Mouse (Mus musculus): ENCODE measurements around the gene Nphs1. TPM values are rescaled to one million over a fixed set of nuclear protein-coding genes. Genes with fewer than 3 reads are reported as not detected.

Gene Nphs1
- polyA plus RNA-seq, 1 experiment from 2014 or later = 0.37 TPM

DNA sequence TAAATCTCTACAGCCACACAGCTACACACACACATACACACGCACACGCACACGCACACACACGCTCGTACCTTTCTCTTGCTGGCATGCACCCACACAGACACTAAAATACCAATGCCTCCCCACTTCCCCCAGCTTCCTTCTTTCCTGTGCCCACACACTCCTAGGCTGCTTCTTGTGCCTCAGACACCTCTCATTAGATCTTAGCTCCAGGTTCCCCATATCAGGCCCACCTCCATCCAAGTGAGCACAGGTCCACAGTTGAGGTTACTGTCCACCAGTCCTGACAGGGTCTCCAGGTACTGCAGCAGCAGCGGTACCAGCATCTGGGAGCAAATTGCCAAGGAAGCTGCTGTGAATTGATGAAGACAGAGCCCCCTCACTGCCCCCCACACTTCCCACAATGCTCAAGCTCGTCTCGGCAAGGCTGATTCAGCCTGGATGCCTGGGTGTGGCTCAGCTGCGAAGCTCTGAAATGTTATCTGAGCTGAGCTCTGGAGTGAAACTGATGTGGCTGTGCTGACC lies 73.2 kb downstream of the Nphs1 start:
- ATAC-seq (replicated peaks; ENCODE audit: insufficient number of reproducible peaks, low FRiP score, low TSS enrichment) = no peak
- 0 out of 2 replicates have a peak overlapping the region, but pooled peaks have one; percentile 28 for H3K9ac ChIP-seq (ENCODE audit: low read depth, low read length)
- 69% methylated on average over 9 of the region's 9 CpGs for WGBS (ENCODE audit: insufficient replicate concordance)
- no peaks in the 10 kb centered on the region for H3K9me3 ChIP-seq (replicated peaks; ENCODE audit: control insufficient read depth, low read length)
- H3K27me3 ChIP-seq (ENCODE audit: control insufficient read depth, insufficient read depth, low read length) = peaks cover 10% of the 10 kb centered on the region; the same call in 1 of the 2 replicates
- H3K4me3 ChIP-seq (ENCODE audit: low read depth, low read length) = no peak overlapping the region
- no peak overlapping the region for H3K27ac ChIP-seq (ENCODE audit: low read depth, low read length)
- no peak overlapping the region for H3K4me2 ChIP-seq
- H3K36me3 ChIP-seq (ENCODE audit: control insufficient read depth, insufficient read depth, low read length) = peaks cover 13% of the 10 kb centered on the region
- H3K4me1 ChIP-seq (ENCODE audit: control insufficient read depth, insufficient read depth, low read length) = peaks cover 21% of the 10 kb centered on the region

DNA sequence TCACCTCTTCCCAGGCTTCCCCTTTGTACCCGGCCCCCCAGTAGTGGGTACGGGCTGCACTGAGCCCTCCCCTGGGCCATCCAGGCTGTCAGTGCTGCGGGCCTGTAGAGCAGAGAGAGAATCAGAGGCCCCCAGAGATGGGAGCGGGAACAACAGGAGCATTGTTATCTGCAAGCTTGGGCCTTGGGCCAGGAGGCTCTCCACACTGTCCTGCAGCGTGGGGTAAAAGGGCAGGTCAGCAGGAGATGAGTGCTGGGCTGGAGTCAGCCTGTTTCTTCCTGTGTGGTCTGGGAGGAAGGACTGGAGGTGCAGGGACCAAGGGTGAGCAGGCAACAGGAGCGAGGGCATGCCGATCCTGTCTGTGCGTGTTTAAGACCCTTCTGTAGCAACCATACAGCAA lies 74.8 kb downstream of the Nphs1 start:
- no peak for ATAC-seq (replicated peaks; ENCODE audit: insufficient number of reproducible peaks, low FRiP score, low TSS enrichment)
- Histone ChIP-seq H3K27me3 (ENCODE audit: control insufficient read depth, insufficient read depth, low read length) (peaks cover 10% of the 10 kb centered on the region; the same call in 1 of the 2 replicates), H3K27ac (ENCODE audit: low read depth, low read length) (no peak overlapping the region), H3K4me2 (peak overlapping the region; percentile 14; the same call in 1 of the 2 replicates), H3K36me3 (ENCODE audit: control insufficient read depth, insufficient read depth, low read length) (peaks cover 11% of the 10 kb centered on the region), H3K9me3 (replicated peaks; ENCODE audit: control insufficient read depth, low read length) (no peaks in the 10 kb centered on the region), H3K4me3 (ENCODE audit: low read depth, low read length) (0 out of 2 replicates have a peak overlapping the region, but pooled peaks have one; percentile 3), H3K4me1 (ENCODE audit: control insufficient read depth, insufficient read depth, low read length) (peaks cover 18% of the 10 kb centered on the region), H3K9ac (ENCODE audit: low read depth, low read length) (no peak overlapping the region)
- 28% methylated on average over 8 of the region's 8 CpGs for WGBS (ENCODE audit: insufficient replicate concordance)

DNA sequence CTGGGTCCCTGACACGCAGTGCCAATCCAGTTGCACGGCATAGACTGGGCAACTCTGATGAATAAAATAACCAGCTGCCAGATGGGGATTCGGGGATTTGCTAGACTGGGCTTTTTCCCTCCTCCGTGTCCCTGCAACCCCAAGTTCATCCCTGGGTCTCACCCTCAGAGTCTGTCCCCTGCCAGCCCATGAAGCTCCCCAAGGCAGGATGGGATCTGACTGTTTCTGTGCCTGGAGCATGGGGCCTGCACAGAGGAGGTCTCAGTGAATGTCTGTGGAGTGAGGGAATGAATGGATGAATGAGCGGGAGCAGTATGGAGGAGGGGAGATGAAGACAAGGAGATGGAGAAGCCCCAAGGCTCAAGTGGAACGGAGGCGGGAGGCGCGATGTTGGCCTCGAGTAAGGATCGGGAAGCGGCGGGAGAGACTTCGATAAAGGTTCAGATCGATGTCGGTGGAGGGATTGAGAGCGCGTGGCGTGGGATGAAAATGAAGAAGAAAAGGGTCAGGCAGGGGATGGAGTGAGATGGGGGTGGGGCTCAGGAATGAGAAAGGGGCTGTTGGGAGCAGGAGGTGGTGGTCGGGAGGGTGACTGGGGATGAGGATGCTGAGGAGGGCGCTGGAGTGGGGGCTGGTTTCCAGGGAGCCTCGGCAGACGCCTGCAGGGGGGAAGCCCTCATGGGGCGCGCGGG lies 76.0 kb downstream of the Nphs1 start:
- ATAC-seq (replicated peaks; ENCODE audit: insufficient number of reproducible peaks, low FRiP score, low TSS enrichment) = no peak; the same call in 1 of the 2 replicates

DNA sequence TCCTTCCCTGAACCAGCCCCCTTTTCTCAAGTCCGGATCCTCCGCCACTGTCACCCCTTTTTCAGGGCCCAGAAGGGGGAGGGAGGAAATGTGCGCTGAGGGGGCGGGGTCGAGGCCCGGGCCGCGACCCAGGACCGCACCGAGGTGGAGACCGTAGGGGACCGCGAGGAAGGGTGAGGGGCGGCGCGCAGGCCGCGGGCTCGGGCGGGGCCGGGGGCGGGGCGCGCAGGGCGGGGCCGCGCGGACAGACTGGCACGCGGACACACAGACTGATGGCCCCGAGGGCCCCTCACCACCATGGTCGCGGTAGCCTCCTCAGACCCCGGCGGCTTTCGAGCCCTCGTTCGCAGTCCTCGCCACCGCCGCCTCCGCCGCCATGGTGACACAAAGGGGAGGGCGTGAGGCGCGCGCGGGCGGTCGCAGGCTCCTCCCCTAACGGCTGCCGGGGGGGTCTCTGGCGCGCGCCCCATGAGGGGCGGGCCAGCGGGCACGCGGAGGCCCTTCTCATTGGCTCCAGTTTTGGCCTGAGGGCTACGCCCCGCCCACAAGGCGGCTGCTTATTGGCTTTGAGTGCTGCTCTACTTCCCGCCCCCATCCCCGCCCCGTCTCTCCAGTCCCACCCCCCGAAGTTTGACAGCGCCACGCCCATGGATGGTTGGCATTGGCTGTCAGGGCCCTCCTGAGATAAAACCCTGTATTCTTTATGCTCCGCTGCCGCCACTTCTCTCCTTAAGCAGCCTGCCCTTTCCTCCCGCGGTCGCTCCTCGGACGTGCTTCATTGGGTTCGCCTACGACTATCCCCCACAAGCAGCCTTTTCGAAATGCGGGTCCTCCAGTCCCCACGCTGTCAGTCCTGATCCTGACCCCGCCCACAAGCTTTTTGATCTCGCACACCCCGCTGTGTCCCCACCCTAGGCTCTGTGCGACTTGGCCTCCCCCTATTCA lies 76.8 kb downstream of the Nphs1 start, which contains the start of gene Arhgap33:
Arhgap33 (minus strand) TSS at position 428 of the 945 bp plus-strand sequence.
- peak within 1 kb of the TSS; percentile 85 for H3K9ac ChIP-seq (ENCODE audit: low read depth, low read length)
- H3K4me2 ChIP-seq = peak within 1 kb of the TSS; percentile 98
- ATAC-seq (replicated peaks; ENCODE audit: insufficient number of reproducible peaks, low FRiP score, low TSS enrichment) = peak; percentile 90
- WGBS (ENCODE audit: insufficient replicate concordance) = under 1% methylated on average over 60 of the region's 84 CpGs
- peaks cover 18% of the 10 kb centered on the region for H3K4me1 ChIP-seq (ENCODE audit: control insufficient read depth, insufficient read depth, low read length)
- peaks cover 7% of the 10 kb centered on the region; the same call in 1 of the 2 replicates for H3K27me3 ChIP-seq (ENCODE audit: control insufficient read depth, insufficient read depth, low read length)
- 0 out of 2 replicates have a peak within 1 kb of the TSS, but pooled peaks have one; percentile 15 for H3K27ac ChIP-seq (ENCODE audit: low read depth, low read length)
- H3K9me3 ChIP-seq (replicated peaks; ENCODE audit: control insufficient read depth, low read length) = no peaks in the 10 kb centered on the region
- 0 out of 2 replicates have a peak, but pooled peaks cover 3% of the 10 kb centered on the region for H3K36me3 ChIP-seq (ENCODE audit: control insufficient read depth, insufficient read depth, low read length)
- peak within 1 kb of the TSS; percentile 79 for H3K4me3 ChIP-seq (ENCODE audit: low read depth, low read length)

More for the DNA sequence above, 76.0 kb downstream of the Nphs1 start:
- 9% methylated on average over 26 of the region's 26 CpGs for WGBS (ENCODE audit: insufficient replicate concordance)
- Histone ChIP-seq H3K36me3 (ENCODE audit: control insufficient read depth, insufficient read depth, low read length) (peaks cover 6% of the 10 kb centered on the region), H3K9me3 (replicated peaks; ENCODE audit: control insufficient read depth, low read length) (no peaks in the 10 kb centered on the region), H3K27me3 (ENCODE audit: control insufficient read depth, insufficient read depth, low read length) (peaks cover 7% of the 10 kb centered on the region; the same call in 1 of the 2 replicates), H3K4me2 (peak overlapping the region; percentile 98), H3K4me3 (ENCODE audit: low read depth, low read length) (peak overlapping the region; percentile 79), H3K4me1 (ENCODE audit: control insufficient read depth, insufficient read depth, low read length) (peaks cover 18% of the 10 kb centered on the region), H3K27ac (ENCODE audit: low read depth, low read length) (no peak overlapping the region), H3K9ac (ENCODE audit: low read depth, low read length) (peak overlapping the region; percentile 85)

Other genes starting within 250 kb of the Nphs1 start
- gene Polr2i, start 226.4 kb upstream of the Nphs1 start, polyA plus RNA-seq (2014; fragmentation: Nextera tagmentation; extraction: Ambion mirVana) = 120 and 126 TPM in 2 replicates
- gene Tbcb, start 226.0 kb upstream of the Nphs1 start, polyA plus RNA-seq (2014; fragmentation: Nextera tagmentation; extraction: Ambion mirVana) = 184 and 185 TPM in 2 replicates
- gene Ovol3, start 222.6 kb upstream of the Nphs1 start, polyA plus RNA-seq (2014; fragmentation: Nextera tagmentation; extraction: Ambion mirVana) = not detected in 2 replicates
- 0.20 and 0.38 TPM in 2 replicates for gene Thap8, start 178.2 kb upstream of the Nphs1 start, polyA plus RNA-seq (2014; fragmentation: Nextera tagmentation; extraction: Ambion mirVana)
- gene Wdr62, start 177.9 kb upstream of the Nphs1 start, polyA plus RNA-seq (2014; fragmentation: Nextera tagmentation; extraction: Ambion mirVana) = 7.7 and 9.9 TPM in 2 replicates
- gene Clip3, start 166.6 kb upstream of the Nphs1 start, polyA plus RNA-seq (2014; fragmentation: Nextera tagmentation; extraction: Ambion mirVana) = 18.6 and 22.1 TPM in 2 replicates
- gene Alkbh6, start 149.6 kb upstream of the Nphs1 start, polyA plus RNA-seq (2014; fragmentation: Nextera tagmentation; extraction: Ambion mirVana) = 65.5 and 66.1 TPM in 2 replicates
- gene Syne4, start 143.5 kb upstream of the Nphs1 start, polyA plus RNA-seq (2014; fragmentation: Nextera tagmentation; extraction: Ambion mirVana) = 18.1 and 20.0 TPM in 2 replicates
- not detected in 2 replicates for gene E130208F15Rik, start 136.6 kb upstream of the Nphs1 start, polyA plus RNA-seq (2014; fragmentation: Nextera tagmentation; extraction: Ambion mirVana)
- 14.6 and 16.6 TPM in 2 replicates for gene Sdhaf1, start 134.4 kb upstream of the Nphs1 start, polyA plus RNA-seq (2014; fragmentation: Nextera tagmentation; extraction: Ambion mirVana)
- gene Lrfn3, start 95.5 kb upstream of the Nphs1 start, polyA plus RNA-seq (2014; fragmentation: Nextera tagmentation; extraction: Ambion mirVana) = 1.4 and 1.5 TPM in 2 replicates
- gene Tyrobp, start 44.6 kb upstream of the Nphs1 start, polyA plus RNA-seq (2014; fragmentation: Nextera tagmentation; extraction: Ambion mirVana) = 8.9 and 9.2 TPM in 2 replicates
- gene Hcst, start 38.5 kb upstream of the Nphs1 start, polyA plus RNA-seq (2014; fragmentation: Nextera tagmentation; extraction: Ambion mirVana) = 0.53 and 0.99 TPM in 2 replicates
- 1.0 and 1.4 TPM in 2 replicates for gene Nfkbid, start 36.6 kb upstream of the Nphs1 start, polyA plus RNA-seq (2014; fragmentation: Nextera tagmentation; extraction: Ambion mirVana)
- 34.9 and 37.8 TPM in 2 replicates for gene Aplp1, start 12.8 kb upstream of the Nphs1 start, polyA plus RNA-seq (2014; fragmentation: Nextera tagmentation; extraction: Ambion mirVana)
- 1.5 and 3.7 TPM in 2 replicates for gene Kirrel2, start 625 bp upstream of the Nphs1 start, polyA plus RNA-seq (2014; fragmentation: Nextera tagmentation; extraction: Ambion mirVana)
- 0.37 TPM in 1 of 2 replicates, not detected in the other for gene Prodh2, start 35.3 kb downstream of the Nphs1 start, polyA plus RNA-seq (2014; fragmentation: Nextera tagmentation; extraction: Ambion mirVana)
- 6.0 and 7.2 TPM in 2 replicates for gene Arhgap33, start 76.7 kb downstream of the Nphs1 start, polyA plus RNA-seq (2014; fragmentation: Nextera tagmentation; extraction: Ambion mirVana)
- 10.7 and 12.5 TPM in 2 replicates for gene Hspb6, start 93.9 kb downstream of the Nphs1 start, polyA plus RNA-seq (2014; fragmentation: Nextera tagmentation; extraction: Ambion mirVana)
- gene Proser3, start 94.0 kb downstream of the Nphs1 start, polyA plus RNA-seq (2014; fragmentation: Nextera tagmentation; extraction: Ambion mirVana) = 10.3 and 12.7 TPM in 2 replicates
- gene Lin37, start 101.5 kb downstream of the Nphs1 start, polyA plus RNA-seq (2014; fragmentation: Nextera tagmentation; extraction: Ambion mirVana) = 33.6 and 34.8 TPM in 2 replicates
- gene U2af1l4, start 105.0 kb downstream of the Nphs1 start, polyA plus RNA-seq (2014; fragmentation: Nextera tagmentation; extraction: Ambion mirVana) = 87.6 and 91.2 TPM in 2 replicates
- 5.4 and 5.5 TPM in 2 replicates for gene Gm49396, start 105.0 kb downstream of the Nphs1 start, polyA plus RNA-seq (2014; fragmentation: Nextera tagmentation; extraction: Ambion mirVana)
- 102 and 107 TPM in 2 replicates for gene Psenen, start 105.3 kb downstream of the Nphs1 start, polyA plus RNA-seq (2014; fragmentation: Nextera tagmentation; extraction: Ambion mirVana)
- 2.3 and 3.2 TPM in 2 replicates for gene Igflr1, start 107.1 kb downstream of the Nphs1 start, polyA plus RNA-seq (2014; fragmentation: Nextera tagmentation; extraction: Ambion mirVana)
- 7.1 and 8.1 TPM in 2 replicates for gene Kmt2b, start 130.4 kb downstream of the Nphs1 start, polyA plus RNA-seq (2014; fragmentation: Nextera tagmentation; extraction: Ambion mirVana)
- 0.14 TPM in 1 of 2 replicates, not detected in the other for gene Zbtb32, start 140.6 kb downstream of the Nphs1 start, polyA plus RNA-seq (2014; fragmentation: Nextera tagmentation; extraction: Ambion mirVana)
- gene Upk1a, start 154.5 kb downstream of the Nphs1 start, polyA plus RNA-seq (2014; fragmentation: Nextera tagmentation; extraction: Ambion mirVana) = 0.31 and 0.47 TPM in 2 replicates
- gene Cox6b1, start 167.8 kb downstream of the Nphs1 start, polyA plus RNA-seq (2014; fragmentation: Nextera tagmentation; extraction: Ambion mirVana) = 1,669 and 1,746 TPM in 2 replicates
- 2.6 and 3.6 TPM in 2 replicates for gene Etv2, start 177.5 kb downstream of the Nphs1 start, polyA plus RNA-seq (2014; fragmentation: Nextera tagmentation; extraction: Ambion mirVana)
- 76.7 and 82.8 TPM in 2 replicates for gene Rbm42, start 192.0 kb downstream of the Nphs1 start, polyA plus RNA-seq (2014; fragmentation: Nextera tagmentation; extraction: Ambion mirVana)
- 35.0 and 37.6 TPM in 2 replicates for gene Haus5, start 206.7 kb downstream of the Nphs1 start, polyA plus RNA-seq (2014; fragmentation: Nextera tagmentation; extraction: Ambion mirVana)
- not detected in 2 replicates for gene Pmis2, start 213.3 kb downstream of the Nphs1 start, polyA plus RNA-seq (2014; fragmentation: Nextera tagmentation; extraction: Ambion mirVana)
- gene 2200002J24Rik, start 240.6 kb downstream of the Nphs1 start, polyA plus RNA-seq (2014; fragmentation: Nextera tagmentation; extraction: Ambion mirVana) = 0.70 and 1.6 TPM in 2 replicates

All from heart, embryonic 11.5 days (tissue).